Mouse (Mus musculus): ENCODE data around the gene Vps33a. TPM values are rescaled to one million over a fixed set of nuclear protein-coding genes. Genes with fewer than 3 reads are reported as not detected.

The Vps33a gene
- polyA plus RNA-seq, 1 experiment from 2014 or later = 28.9 TPM

GRCm38 (mm10) chr5:123489935-123490334 is 82.9 kb downstream of the Vps33a start:
- Histone ChIP-seq H3K27ac (no peak overlapping the region), H3K9ac (no peak overlapping the region), H3K9me3 (replicated peaks) (no peaks in the 10 kb centered on the region), H3K27me3 (peaks cover 7% of the 10 kb centered on the region; the same call in 1 of the 2 replicates), H3K36me3 (no peaks in the 10 kb centered on the region), H3K4me1 (peaks cover 11% of the 10 kb centered on the region), H3K4me2 (no peak overlapping the region), H3K4me3 (replicated peaks) (no peak overlapping the region)
- WGBS = 25% methylated on average over 9 of the region's 9 CpGs
- ATAC-seq (replicated peaks; ENCODE audit: low FRiP score) = no peak

- Histone ChIP-seq H3K4me1 (peaks cover 11% of the 10 kb centered on the region), H3K4me3 (replicated peaks) (peak within 1 kb of the TSS; percentile 14; the same call in 1 of the 2 replicates), H3K27me3 (peaks cover 7% of the 10 kb centered on the region; the same call in 1 of the 2 replicates), H3K9me3 (replicated peaks) (no peaks in the 10 kb centered on the region), H3K9ac (no peak within 1 kb of the TSS), H3K4me2 (peak within 1 kb of the TSS; percentile 55), H3K27ac (no peak within 1 kb of the TSS), H3K36me3 (no peaks in the 10 kb centered on the region)
- ATAC-seq (replicated peaks; ENCODE audit: low FRiP score) = 0 out of 2 replicates have a peak, but pooled peaks have one; percentile 40
- 7% methylated on average over 25 of the region's 25 CpGs for WGBS
Observed at GRCm38 (mm10) chr5:123489112-123489785, 83.6 kb downstream of the Vps33a start, which contains the start of the genes Lrrc43 and Il31. Gene Lrrc43 (plus strand): TSS chr5:123489305. Gene Il31 (minus strand): TSS chr5:123489489.

DNA sequence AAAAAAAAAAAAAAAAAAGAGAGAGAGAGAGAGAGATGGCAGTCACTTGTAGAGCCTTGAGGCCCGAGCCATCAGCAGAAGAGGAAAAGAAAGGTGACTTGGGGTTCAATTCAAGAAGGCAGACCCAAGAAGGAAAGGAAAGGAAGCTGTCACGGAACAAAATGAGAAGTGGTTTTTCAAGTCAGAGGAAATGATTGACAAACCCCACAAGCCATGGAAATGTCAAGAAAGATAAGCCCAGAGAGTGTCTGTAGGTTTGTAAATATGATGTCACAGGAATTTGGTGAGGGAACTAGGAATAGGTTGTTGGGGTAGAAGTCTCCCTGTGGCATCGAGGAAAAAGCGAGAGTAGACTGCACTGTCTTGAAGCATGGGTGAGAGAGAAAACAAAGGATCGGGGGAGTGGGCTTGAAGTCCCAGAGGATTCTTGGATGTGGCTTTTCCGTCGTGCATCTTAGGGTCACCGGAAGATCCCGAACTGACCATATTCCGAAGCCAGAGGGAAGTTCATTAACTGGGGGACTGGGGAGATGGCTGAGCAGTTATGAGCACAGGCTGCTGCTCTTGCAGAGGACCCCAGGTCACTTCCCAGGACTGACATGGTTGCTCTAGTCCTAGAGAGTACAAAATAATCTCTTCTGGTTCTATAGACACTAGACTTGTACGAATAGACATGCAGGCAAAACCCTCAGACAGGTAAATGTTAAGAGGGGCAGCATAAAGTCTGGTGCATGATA is 85.0 kb downstream of the Vps33a start:
- Histone ChIP-seq H3K4me3 (replicated peaks) (no peak overlapping the region), H3K27me3 (peaks cover 7% of the 10 kb centered on the region; the same call in 1 of the 2 replicates), H3K36me3 (no peaks in the 10 kb centered on the region), H3K4me2 (no peak overlapping the region), H3K9me3 (replicated peaks) (no peaks in the 10 kb centered on the region), H3K4me1 (peaks cover 11% of the 10 kb centered on the region), H3K27ac (no peak overlapping the region), H3K9ac (no peak overlapping the region)
- no peak for ATAC-seq (replicated peaks; ENCODE audit: low FRiP score)
- 79% methylated on average over 11 of the region's 11 CpGs for WGBS

Small RNA genes lying within 50 kb of the gene (microRNA-seq; reads per million reads assigned to microRNA genes)
- gene Mir7647 = 1.6 reads per million, percentile 4 among the genes with 10 or more reads in this experiment

Other genes with a start within 250 kb of the Vps33a start
- 41.7 and 42.5 TPM in 2 replicates for gene Bcl7a, start 229.2 kb downstream of the Vps33a start, polyA plus RNA-seq (2015; fragmentation: Nextera tagmentation; extraction: Ambion mirVana)
- gene Mlxip, start 178.2 kb downstream of the Vps33a start, polyA plus RNA-seq (2015; fragmentation: Nextera tagmentation; extraction: Ambion mirVana) = 18.5 and 18.7 TPM in 2 replicates
- gene Lrrc43, start 83.7 kb downstream of the Vps33a start, polyA plus RNA-seq (2015; fragmentation: Nextera tagmentation; extraction: Ambion mirVana) = not detected in 2 replicates
- gene Il31, start 83.5 kb downstream of the Vps33a start, polyA plus RNA-seq (2015; fragmentation: Nextera tagmentation; extraction: Ambion mirVana) = not detected in 2 replicates
- 0.22 TPM in 1 of 2 replicates, not detected in the other for gene B3gnt4, start 62.6 kb downstream of the Vps33a start, polyA plus RNA-seq (2015; fragmentation: Nextera tagmentation; extraction: Ambion mirVana)
- 114 and 121 TPM in 2 replicates for gene Diablo, start 48.9 kb downstream of the Vps33a start, polyA plus RNA-seq (2015; fragmentation: Nextera tagmentation; extraction: Ambion mirVana)
- 1.2 and 2.6 TPM in 2 replicates for gene Gm49027, start 47.5 kb downstream of the Vps33a start, polyA plus RNA-seq (2015; fragmentation: Nextera tagmentation; extraction: Ambion mirVana)
- gene Clip1, start 111.6 kb upstream of the Vps33a start, polyA plus RNA-seq (2015; fragmentation: Nextera tagmentation; extraction: Ambion mirVana) = 34.0 and 34.1 TPM in 2 replicates
- 82.7 and 83.5 TPM in 2 replicates for gene Zcchc8, start 148.1 kb upstream of the Vps33a start, polyA plus RNA-seq (2015; fragmentation: Nextera tagmentation; extraction: Ambion mirVana)
- 122 and 124 TPM in 2 replicates for gene Rsrc2, start 176.4 kb upstream of the Vps33a start, polyA plus RNA-seq (2015; fragmentation: Nextera tagmentation; extraction: Ambion mirVana)
- gene Kntc1, start 176.7 kb upstream of the Vps33a start, polyA plus RNA-seq (2015; fragmentation: Nextera tagmentation; extraction: Ambion mirVana) = 33.0 and 34.1 TPM in 2 replicates